Mouse (Mus musculus): ENCODE measurements around the gene Gpd1. TPM values are rescaled to one million over a fixed set of nuclear protein-coding genes. Genes with fewer than 3 reads are reported as not detected.
A peak's percentile ranks its signal among the peaks of the same experiment; 100 is the strongest.
"Not testable (repeated sequence)": the region's sequence is repeated elsewhere in the genome, so short reads cannot be mapped to it uniquely, and the experiment has no call there.

The Gpd1 gene
- total RNA-seq, 2 experiments from 2014 or later = 130 to 153 TPM

- no peak for DNase-seq (ENCODE audit: low spot score in 2 of 2)
Measured at GRCm38 (mm10) chr15:99768761-99769160, 51.4 kb downstream of the Gpd1 start.

DNA sequence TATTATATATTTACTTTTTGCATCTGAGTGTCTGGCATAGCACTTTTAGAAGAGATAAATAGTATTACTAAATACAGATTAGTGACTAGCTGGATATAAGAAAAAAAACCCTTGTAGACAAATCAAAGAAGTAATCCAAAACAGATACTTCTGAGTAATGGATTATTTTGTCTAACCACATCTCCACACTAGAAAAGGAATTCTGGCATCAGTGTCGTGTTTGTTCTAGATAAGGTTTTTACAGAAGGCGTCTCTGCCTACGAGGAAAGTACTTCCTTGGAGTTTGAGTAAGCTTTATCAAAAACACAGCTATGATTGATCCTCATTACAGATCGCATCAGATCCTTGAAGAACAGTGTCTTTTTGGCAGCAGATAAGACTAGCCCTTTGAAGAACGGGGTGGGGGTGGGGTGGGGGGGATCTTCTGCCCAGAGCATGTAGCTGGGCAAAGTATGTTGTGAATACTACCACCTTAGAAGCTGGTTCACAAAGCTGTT is 53.7 kb downstream of the Gpd1 start:
- DNase-seq (ENCODE audit: low spot score in 2 of 2) = no peak

DNA sequence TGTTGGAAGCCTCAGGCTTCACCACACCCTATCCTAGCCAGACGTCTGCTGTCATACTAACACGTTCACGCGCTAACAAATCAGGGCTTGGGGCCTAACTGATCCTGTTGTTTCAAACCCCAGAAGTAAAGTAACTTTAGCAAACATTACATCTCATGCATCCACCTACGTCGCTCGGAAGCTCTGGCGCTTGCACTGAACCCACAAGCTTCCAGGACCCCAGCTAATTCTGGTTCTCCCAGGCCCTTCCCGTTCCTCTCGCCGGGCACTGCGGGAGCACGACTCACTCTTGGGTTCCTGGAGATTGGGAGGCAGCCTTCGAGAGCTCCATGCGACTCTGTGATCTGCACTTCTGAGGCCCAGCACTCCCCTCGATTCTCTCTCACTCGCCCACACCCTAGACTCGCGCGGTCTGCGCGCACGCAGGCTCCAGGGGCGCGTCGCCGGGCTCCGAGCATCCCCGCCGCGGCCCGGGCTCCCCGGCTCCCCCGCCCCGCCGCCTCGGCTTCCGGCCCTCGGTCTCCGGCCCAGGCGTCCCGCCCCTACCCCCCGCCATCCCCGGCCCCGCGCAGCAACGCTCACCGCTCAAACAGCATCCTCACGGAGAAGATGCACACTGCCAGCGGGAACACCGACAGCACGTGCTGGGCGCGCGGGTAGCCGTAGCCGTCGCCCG is 54.4 kb downstream of the Gpd1 start:
- DNase-seq (ENCODE audit: low spot score in 2 of 2) = peak; percentile 35 to 48

DNA sequence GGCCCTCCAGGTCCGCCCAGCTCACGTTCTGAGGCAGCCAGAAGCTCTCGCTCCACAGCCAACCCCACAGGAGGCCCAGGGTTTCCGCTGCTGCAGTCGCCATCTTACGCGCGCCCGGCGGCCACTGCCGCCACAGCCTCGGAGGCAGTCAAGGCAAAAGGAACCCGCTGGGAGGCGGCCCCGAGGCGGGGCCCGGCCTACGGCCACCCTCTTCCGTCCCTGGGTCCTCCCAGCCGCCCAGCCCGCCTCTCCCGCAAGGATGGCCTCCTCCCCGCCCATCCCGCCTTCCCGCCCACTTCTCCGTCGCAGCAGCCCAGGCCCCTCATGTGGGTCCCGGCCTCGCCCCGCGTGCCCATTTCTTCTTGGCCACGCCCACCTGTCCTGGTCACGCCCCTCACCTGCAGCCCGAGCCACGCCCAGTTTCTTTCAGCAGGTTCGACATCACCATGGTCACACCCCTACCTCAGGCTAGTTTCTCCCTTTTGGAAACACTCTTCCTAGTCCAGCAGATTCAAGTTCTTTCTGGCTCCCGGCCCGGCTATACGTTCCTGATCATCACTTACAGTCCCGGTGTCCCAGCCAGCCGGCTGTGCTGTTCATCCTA is 55.1 kb downstream of the Gpd1 start:
- DNase-seq (ENCODE audit: low spot score in 2 of 2) = peak; percentile 77 to 87

GRCm38 (mm10) chr15:99772881-99772924 is 55.4 kb downstream of the Gpd1 start, which contains the start of gene Cers5:
Cers5 (minus strand) TSS chr15:99772885.
- not testable (repeated sequence) for DNase-seq (ENCODE audit: low spot score in 2 of 2)

GRCm38 (mm10) chr15:99772925-99773324 is 55.6 kb downstream of the Gpd1 start:
- no peak for DNase-seq (ENCODE audit: low spot score in 2 of 2)

Other genes starting within 250 kb of the Gpd1 start
- gene Bcdin3d, start 242.8 kb upstream of the Gpd1 start, total RNA-seq (2021) = 1 to 10 TPM; 5.0 TPM
- gene Faim2, start 189.3 kb upstream of the Gpd1 start, total RNA-seq (2021) = 100 to 1,000 TPM; 421 to 452 TPM
- gene Aqp2, start 138.5 kb upstream of the Gpd1 start, total RNA-seq (2021) = not detected
- gene Aqp5, start 126.7 kb upstream of the Gpd1 start, total RNA-seq (2021) = not detected
- gene Aqp6, start 116.1 kb upstream of the Gpd1 start, total RNA-seq (2021) = not detected
- 1 to 10 TPM; 3.8 to 6.8 TPM for gene Racgap1, start 65.9 kb upstream of the Gpd1 start, total RNA-seq (2021)
- gene Asic1, start 47.1 kb upstream of the Gpd1 start, total RNA-seq (2021) = 10 to 100 TPM; 29.6 to 36.9 TPM
- gene Smarcd1, start 15.4 kb upstream of the Gpd1 start, total RNA-seq (2021) = 100 to 1,000 TPM; 108 to 109 TPM
- gene Gm17349, start 12.0 kb upstream of the Gpd1 start, total RNA-seq (2021) = 1 to 10 TPM; 5.0 to 8.7 TPM
- gene Cox14, start 8.1 kb downstream of the Gpd1 start, total RNA-seq (2021) = 100 to 1,000 TPM; 123 to 127 TPM
- gene Cers5, start 55.4 kb downstream of the Gpd1 start, total RNA-seq (2021) = 10 to 100 TPM; 26.4 to 29.7 TPM
- gene Lima1, start 157.9 kb downstream of the Gpd1 start, total RNA-seq (2021) = 10 to 100 TPM in 1 of 2 experiments, 1 to 10 TPM in 1; 9.9 to 10.0 TPM
- gene Fam186a, start 249.5 kb downstream of the Gpd1 start, total RNA-seq (2021) = under 1 TPM in 1 of 2 experiments, not detected in 1; 0.20 TPM